Mouse (Mus musculus) C2C12 (cell line): ENCODE measurements around the gene Mtor. TPM values are rescaled to one million over a fixed set of nuclear protein-coding genes. Genes with fewer than 3 reads are reported as not detected.

ENCODE experiments used
- H3K27me3 ChIP-seq: one replicate; pipeline ENCODE4 v1.6.1; 2011; ENCODE audit not compliant: control insufficient read depth, insufficient read depth, insufficient read length
- H3K36me3 ChIP-seq: one replicate; pipeline ENCODE4 v1.6.1; 2011; ENCODE audit not compliant: control insufficient read depth, insufficient read depth
- H3K4me3 ChIP-seq: one replicate; pipeline ENCODE4 v1.5.1; 2011; ENCODE audit warnings: mild to moderate bottlenecking, control low read depth; ENCODE audit not compliant: poor library complexity, insufficient read depth, severe bottlenecking
- H3K79me2 ChIP-seq: one replicate; pipeline ENCODE4 v1.6.1; 2011; ENCODE audit not compliant: control insufficient read depth, insufficient read depth
- H3K79me3 ChIP-seq: one replicate; pipeline ENCODE4 v1.6.1; 2011; ENCODE audit warnings: low read depth, control low read depth
- H3ac ChIP-seq: one replicate; pipeline ENCODE3; 2011; ENCODE audit warnings: low read depth; ENCODE audit not compliant: control insufficient read depth, insufficient read length
- CEBPB ChIP-seq: IDR thresholded peaks from one replicate; pipeline ENCODE4 v1.6.1; 2011; ENCODE audit warnings: low read depth, mild to moderate bottlenecking, control low read depth, moderate library complexity
- CTCF ChIP-seq: IDR thresholded peaks from one replicate; pipeline ENCODE4 v1.5.1; 2011; ENCODE audit not compliant: control insufficient read depth, insufficient read depth, insufficient read length
- FOSL1 ChIP-seq: IDR thresholded peaks from one replicate; pipeline ENCODE4 v1.8.0; 2011; ENCODE audit warnings: mild to moderate bottlenecking, low read length; ENCODE audit not compliant: poor library complexity, insufficient read depth, severe bottlenecking
- MAX ChIP-seq: IDR thresholded peaks from one replicate; pipeline ENCODE4 v1.6.1; 2011; ENCODE audit warnings: mild to moderate bottlenecking, control low read depth
- MYOD1 ChIP-seq: IDR thresholded peaks from one replicate; pipeline ENCODE4 v1.6.1; 2011; ENCODE audit warnings: low read depth; ENCODE audit not compliant: control insufficient read depth, insufficient read length
- MYOG ChIP-seq: IDR thresholded peaks from one replicate; pipeline ENCODE4 v1.6.1; 2011; ENCODE audit not compliant: control insufficient read depth, insufficient read length; ENCODE audit errors: extremely low read depth
- USF1 ChIP-seq: IDR thresholded peaks from one replicate; pipeline ENCODE4 v1.6.1; 2011; ENCODE audit warnings: low read depth, mild to moderate bottlenecking, control low read depth, moderate library complexity
- polyA plus RNA-seq: library from polyadenylated mRNA; unstranded; fragments of >200 nt; fragmentation: generic; extraction: Trizol; gene quantifications from one replicate; pipeline ENCODE4 v1.2.1, GENCODE M21; 2012; ENCODE audit warnings: missing spikeins

Gene Mtor
- polyA plus RNA-seq, 1 experiment = 20.0 TPM

- no peaks in the 10 kb centered on the region for H3K36me3 ChIP-seq
- H3K79me3 ChIP-seq = peaks cover 16% of the 10 kb centered on the region
- peak within 1 kb of the TSS; percentile 89 for H3ac ChIP-seq
- peaks cover 27% of the 10 kb centered on the region for H3K79me2 ChIP-seq
- TF ChIP-seq MYOD1 = peak; percentile 35
- TF ChIP-seq FOSL1 = no peak
- H3K27me3 ChIP-seq = no peaks in the 10 kb centered on the region
- peak within 1 kb of the TSS; percentile 82 for H3K4me3 ChIP-seq
These were observed 4.0 kb upstream of the Mtor start, which contains the start of gene Ubiad1 for GRCm38 (mm10) chr4:148444250-148444967. Gene Ubiad1, minus strand, starts transcription at chr4:148444771.

GRCm38 (mm10) chr4:148448853-148449245 is 438 bp downstream of the Mtor start:
- Histone ChIP-seq H3K27me3 (no peaks in the 10 kb centered on the region), H3ac (peak overlapping the region; percentile 35), H3K4me3 (peak overlapping the region; percentile 78), H3K36me3 (peaks cover 11% of the 10 kb centered on the region), H3K79me3 (peaks cover 20% of the 10 kb centered on the region), H3K79me2 (peaks cover 31% of the 10 kb centered on the region)
- no peak for TF ChIP-seq MYOG
- no peak for TF ChIP-seq CEBPB
- TF ChIP-seq FOSL1 = no peak
- TF ChIP-seq CTCF = no peak
- no peak for TF ChIP-seq USF1
- no peak for TF ChIP-seq MAX
- no peak for TF ChIP-seq MYOD1

GRCm38 (mm10) chr4:148453707-148454106 is 5.3 kb downstream of the Mtor start:
- Histone ChIP-seq H3K27me3 (no peaks in the 10 kb centered on the region), H3K79me2 (peaks cover 25% of the 10 kb centered on the region), H3ac (no peak overlapping the region), H3K4me3 (no peak overlapping the region), H3K79me3 (peaks cover 18% of the 10 kb centered on the region), H3K36me3 (peaks cover 27% of the 10 kb centered on the region)
- TF ChIP-seq USF1 (no peak), FOSL1 (no peak), CEBPB (no peak)

GRCm38 (mm10) chr4:148455477-148456025 is 7.1 kb downstream of the Mtor start:
- Histone ChIP-seq H3ac (no peak overlapping the region), H3K36me3 (peaks cover 32% of the 10 kb centered on the region), H3K27me3 (no peaks in the 10 kb centered on the region), H3K79me3 (peaks cover 4% of the 10 kb centered on the region), H3K4me3 (no peak overlapping the region), H3K79me2 (peaks cover 6% of the 10 kb centered on the region)
- TF ChIP-seq CTCF (no peak), USF1 (no peak), MAX (no peak)

- TF ChIP-seq CEBPB = no peak
- TF ChIP-seq MAX = no peak
- TF ChIP-seq USF1 = no peak
- TF ChIP-seq FOSL1 = no peak
- no peak for TF ChIP-seq CTCF
- no peak for TF ChIP-seq MYOG
- TF ChIP-seq MYOD1 = no peak
- Histone ChIP-seq H3K79me3 (no peaks in the 10 kb centered on the region), H3ac (no peak overlapping the region), H3K36me3 (peaks cover 38% of the 10 kb centered on the region), H3K79me2 (no peaks in the 10 kb centered on the region), H3K27me3 (no peaks in the 10 kb centered on the region), H3K4me3 (no peak overlapping the region)
These were observed 12.4 kb downstream of the Mtor start for GRCm38 (mm10) chr4:148460656-148461284.

GRCm38 (mm10) chr4:148461772-148462171 is 13.4 kb downstream of the Mtor start:
- H3K79me2 ChIP-seq = no peaks in the 10 kb centered on the region
- no peak for TF ChIP-seq CEBPB
- no peak overlapping the region for H3K4me3 ChIP-seq
- no peaks in the 10 kb centered on the region for H3K79me3 ChIP-seq
- H3ac ChIP-seq = no peak overlapping the region
- H3K27me3 ChIP-seq = no peaks in the 10 kb centered on the region
- peaks cover 41% of the 10 kb centered on the region for H3K36me3 ChIP-seq
